Mouse (Mus musculus): Measurements from ENCODE around the gene Baiap2l2.

DNA sequence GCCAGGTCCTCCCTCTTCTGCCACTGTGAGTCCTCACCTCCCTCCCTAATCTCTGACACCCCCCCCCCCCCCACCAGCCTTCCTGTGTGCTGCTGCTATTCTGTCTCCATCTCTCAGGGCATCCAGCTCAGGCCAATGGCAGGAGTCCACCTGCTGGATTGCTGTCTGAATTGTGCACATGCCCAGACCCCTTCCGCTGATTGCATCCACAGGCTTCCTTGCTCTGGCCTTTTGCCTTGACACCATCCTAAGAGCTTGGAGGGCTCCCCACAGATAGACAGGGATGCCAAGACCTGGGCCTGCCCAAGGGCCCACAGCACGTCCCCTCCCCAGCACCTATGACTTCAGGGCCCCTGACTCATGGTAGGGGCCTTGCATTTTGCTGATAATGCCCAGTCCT is 75.0 kb downstream of the Baiap2l2 start:
- TF ChIP-seq CTCF (IDR thresholded peaks at IDR 0.05; ENCODE audit: borderline replicate concordance, insufficient read depth, low read length) (no peak), POLR2A (IDR thresholded peaks at IDR 0.05; ENCODE audit: low read depth, low read length) (no peak)

All from embryonic fibroblast, embryonic 13.5 days (primary cell).